Mouse (Mus musculus) spleen, adult 12 weeks (tissue): ENCODE results near the gene Gm21970.

ENCODE experiments used
- DNase-seq: peaks from one replicate; pipeline ENCODE4 v3.0.0; 2022; ENCODE audit warnings: low spot score

The Gm21970 gene

DNA sequence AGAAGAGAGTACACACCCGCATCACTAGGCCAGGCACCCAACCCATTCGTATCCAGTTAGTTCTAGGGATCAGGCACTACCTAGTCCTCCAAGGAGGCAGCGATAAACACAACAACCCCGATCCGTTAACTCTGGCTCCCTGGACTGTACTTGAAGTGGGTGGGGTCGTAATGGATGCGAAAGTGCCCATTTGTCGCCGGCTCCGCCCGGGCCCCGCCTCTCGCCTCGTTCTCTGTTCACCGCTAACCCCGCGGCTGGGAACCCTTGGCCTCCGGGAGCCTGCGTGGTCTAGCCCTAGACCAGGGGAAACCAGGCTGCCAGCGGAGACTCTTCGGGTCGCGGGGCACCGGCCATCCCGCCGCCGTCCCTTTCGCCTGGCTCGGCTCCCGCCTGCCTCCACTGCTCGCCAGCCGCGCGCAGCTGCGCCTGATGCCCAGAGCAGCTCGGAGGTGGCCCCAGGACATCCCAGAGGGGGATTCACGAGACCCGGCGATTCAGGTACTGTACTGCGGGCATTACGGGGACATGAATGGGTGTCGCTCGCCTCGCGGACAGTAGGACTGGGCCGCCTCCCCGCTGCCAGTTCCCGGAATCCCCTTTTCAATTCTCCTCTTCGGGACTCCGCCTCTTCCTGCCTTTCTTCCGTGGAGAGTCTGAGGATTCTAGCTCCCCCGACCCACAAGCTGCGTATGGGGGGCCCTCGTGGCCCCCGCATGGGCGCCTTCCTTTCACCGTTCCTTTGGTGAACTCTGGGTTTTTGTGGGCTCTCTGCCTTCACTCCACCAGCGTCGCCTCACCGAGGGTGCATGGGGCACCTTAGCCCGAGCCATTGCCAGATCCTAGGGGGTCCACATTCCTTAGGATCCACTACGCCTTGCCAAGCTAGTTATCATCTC is 18.7 kb upstream of the Gm21970 start, which contains the start of gene Ifnar2:
TSS of gene Ifnar2 (plus strand) at position 207 of the 896 bp plus-strand sequence.
- DNase-seq, result peak; percentile 76

DNA sequence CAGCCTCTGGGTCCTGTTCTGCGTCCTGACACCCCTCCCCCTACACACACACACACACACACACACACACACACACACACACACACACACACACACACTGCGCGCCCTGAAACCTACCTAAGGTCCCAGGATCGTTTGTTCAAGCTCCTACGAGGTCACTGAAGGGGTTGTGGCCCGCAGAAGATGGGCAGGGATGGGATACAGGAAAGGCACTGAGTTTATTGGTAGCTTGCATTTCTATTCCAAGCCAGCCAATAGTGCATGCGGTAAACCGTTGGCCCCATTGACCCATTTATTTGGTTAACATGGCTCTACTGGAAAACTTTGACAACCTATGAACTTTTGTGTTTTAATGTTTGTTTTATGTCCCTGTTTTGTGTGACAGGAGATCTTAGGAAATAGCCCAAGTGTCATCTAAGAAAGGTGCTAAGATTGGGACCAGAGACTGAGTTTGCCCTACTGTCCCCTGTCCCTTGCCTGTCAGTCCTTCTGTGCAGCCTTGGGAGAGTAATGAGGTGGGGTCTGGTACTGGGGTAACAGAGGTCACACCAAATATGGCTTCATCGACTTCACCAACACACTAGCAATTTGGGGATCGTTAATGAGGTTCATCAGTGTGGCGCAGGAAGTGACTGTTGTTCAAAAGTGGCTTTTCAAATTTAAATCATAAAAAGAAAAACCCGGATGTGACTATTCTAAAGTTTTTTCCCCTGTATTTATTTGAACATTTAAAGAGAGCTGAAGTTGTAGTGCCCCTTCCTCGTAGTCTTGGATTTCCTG is 17.9 kb upstream of the Gm21970 start:
- DNase-seq, result no peak

- no peak for DNase-seq
Measured at GRCm38 (mm10) chr16:91374253-91374634, 17.3 kb upstream of the Gm21970 start.

GRCm38 (mm10) chr16:91376701-91377100 is 14.8 kb upstream of the Gm21970 start:
- DNase-seq, result no peak

GRCm38 (mm10) chr16:91378431-91378986 is 13.0 kb upstream of the Gm21970 start:
- no peak for DNase-seq

DNA sequence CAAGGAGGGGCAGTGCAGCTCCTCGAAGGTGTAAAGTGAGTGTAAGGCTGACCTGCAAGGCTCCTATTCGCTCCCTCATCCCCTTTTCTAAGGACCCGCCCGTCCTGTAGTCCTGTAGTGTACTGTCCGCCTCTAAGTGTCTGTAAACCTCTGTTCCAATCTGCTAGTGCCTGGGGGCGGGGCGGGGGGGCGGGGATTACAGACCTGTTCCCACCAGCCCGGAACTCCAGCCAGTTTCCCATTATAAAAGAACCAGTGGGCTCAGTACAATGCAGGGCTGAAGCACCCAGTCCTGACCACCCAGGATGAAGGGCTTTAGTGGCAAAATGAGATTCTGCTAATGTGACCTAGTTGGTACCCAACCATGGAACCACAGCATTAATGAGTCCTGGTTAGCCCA is 12.5 kb upstream of the Gm21970 start:
- DNase-seq, result no peak

GRCm38 (mm10) chr16:91379412-91379811 is 12.1 kb upstream of the Gm21970 start:
- no peak for DNase-seq

GRCm38 (mm10) chr16:91380151-91380550 is 11.4 kb upstream of the Gm21970 start:
- no peak for DNase-seq

DNA sequence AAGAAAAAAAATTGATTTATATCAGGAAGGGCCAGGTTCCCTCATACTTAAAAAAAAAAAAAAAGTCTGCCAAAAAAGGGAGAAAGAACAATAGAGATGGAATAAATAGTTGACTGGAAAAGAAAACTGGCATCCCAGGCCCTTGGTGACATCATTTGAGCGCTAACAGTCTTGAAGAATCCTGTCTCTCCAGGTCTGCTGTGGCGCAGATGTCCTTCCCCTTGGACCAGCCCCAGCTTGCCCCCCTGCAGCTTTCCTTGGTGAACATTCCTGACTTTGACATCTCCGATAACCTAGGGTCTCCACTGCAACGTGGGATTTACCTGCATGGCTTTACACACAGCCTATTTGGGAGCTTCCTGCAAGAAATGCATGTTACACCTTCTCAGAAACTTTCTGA is 9.9 kb upstream of the Gm21970 start:
- DNase-seq, result no peak

GRCm38 (mm10) chr16:91382261-91382790 is 9.2 kb upstream of the Gm21970 start:
- DNase-seq, result no peak

DNA sequence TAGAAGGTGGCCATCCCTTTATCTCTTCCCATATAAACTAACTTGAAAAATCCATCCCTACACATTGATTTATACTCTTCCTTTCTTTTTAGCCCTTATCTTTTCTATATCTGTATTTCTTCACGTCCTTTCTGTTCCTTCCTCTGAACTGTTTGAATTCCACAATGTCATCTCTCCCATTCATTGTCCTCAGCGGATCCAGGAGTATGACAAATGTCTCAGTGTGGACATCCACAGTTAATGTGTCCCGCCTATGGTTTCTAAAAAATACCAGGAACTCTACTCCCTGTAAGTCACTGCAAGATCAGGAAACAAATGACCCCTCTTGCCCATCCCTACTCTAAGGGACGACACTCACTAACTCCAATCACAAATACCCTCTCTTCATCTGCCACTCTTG is 7.3 kb upstream of the Gm21970 start:
- no peak for DNase-seq

- DNase-seq, result no peak
Measured at GRCm38 (mm10) chr16:91385621-91386020, 5.9 kb upstream of the Gm21970 start.

GRCm38 (mm10) chr16:91386419-91387120 is 5.0 kb upstream of the Gm21970 start:
- DNase-seq, result no peak

- no peak for DNase-seq
Measured at GRCm38 (mm10) chr16:91387121-91387486, 4.4 kb upstream of the Gm21970 start.

- DNase-seq, result no peak
Measured at GRCm38 (mm10) chr16:91390100-91390499, 1.4 kb upstream of the Gm21970 start.

DNA sequence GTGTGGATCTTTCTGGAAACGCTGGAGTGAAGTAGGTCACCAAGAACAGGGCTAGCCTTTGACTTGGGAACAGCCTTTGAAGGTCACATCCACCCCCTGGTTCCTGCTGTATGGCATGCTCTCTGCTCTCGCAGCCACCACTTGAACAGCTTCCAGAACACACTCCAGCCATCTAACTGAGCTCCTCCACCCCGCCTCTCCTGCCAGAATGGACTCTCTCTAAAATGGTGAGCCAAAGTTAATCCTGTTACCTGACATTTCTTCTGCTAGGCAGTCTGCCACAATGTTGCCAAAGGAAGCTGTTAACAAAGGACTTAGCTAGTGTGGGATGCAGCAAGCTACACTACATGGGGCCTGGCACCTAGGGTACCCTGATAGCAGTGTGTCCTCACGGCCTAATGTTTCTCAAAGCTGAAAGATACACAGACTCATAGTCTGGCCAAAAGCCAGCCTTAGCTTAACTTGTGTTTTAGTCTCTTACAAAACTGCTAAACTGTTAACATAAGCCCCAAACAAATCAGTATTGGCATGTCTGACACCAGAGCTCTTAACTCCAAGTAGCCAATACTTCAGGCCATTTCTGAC is 3.4 kb downstream of the Gm21970 start:
- no peak for DNase-seq

DNA sequence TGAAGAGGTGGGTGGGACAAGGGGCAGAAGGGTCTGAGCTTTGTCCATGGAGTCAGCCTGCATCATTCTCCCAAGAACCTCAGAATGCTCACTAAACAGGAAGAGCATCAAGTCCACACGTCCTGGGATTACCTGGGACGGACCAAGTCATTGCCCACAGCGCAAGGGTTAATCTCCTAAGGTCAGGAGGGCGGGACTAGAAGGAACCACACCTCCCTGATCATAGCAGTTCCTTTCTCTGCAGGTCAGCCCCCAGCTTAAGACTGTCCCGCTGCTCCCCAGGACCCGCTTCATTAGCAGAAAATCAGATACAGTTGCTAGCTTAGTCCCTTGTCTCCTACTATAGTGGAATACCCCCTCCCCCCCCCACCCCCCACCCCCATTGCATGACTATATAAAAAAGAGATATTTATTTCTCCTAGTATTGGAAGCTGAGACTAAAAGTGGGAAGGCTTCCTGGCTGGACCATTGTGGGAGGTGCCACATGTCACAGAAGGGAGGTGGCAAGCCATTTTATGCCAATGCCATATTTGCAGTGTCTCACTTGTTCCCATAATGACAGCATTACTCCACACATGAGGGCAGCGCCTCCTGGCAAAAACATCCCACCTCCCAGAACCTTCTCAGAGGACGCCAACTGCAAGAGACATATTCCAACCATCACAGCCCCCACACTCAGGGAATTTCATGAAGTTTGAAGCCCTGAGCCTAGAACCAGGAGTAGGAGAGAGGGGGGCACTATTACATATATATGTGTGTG is 4.3 kb downstream of the Gm21970 start:
- no peak for DNase-seq

DNA sequence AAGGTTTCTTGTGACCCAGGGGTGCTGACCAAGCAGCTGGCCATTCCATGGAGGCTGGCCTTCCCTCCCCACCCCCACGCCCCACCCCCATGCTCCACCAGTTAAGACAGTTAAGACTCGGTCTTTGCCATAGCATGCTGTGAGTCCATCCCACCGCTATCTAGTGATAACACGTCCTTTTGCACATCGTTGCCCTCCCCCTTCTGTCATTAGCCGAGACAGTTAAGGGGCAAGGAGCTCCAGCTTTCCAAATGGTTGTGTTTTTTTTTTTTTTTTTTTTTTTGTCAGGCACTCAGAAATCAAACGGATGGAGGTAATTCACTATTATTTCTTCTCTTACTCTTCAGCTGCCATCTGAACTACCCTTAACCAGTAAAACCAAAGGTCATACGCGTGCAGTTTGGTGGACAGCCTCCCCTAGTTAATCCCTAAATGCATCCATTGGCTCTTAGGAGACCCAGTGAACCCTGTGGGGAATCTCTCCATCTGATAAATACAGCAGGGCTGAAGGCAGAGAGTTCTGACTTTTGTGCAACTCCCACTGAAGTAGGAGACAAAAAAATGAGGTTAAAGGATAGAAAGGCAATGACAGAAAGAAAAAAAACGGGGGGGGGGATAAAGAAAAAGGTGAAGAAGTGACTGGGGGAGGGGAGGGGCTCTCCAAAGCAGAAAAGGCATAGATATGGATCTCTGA is 5.5 kb downstream of the Gm21970 start:
- no peak for DNase-seq

DNA sequence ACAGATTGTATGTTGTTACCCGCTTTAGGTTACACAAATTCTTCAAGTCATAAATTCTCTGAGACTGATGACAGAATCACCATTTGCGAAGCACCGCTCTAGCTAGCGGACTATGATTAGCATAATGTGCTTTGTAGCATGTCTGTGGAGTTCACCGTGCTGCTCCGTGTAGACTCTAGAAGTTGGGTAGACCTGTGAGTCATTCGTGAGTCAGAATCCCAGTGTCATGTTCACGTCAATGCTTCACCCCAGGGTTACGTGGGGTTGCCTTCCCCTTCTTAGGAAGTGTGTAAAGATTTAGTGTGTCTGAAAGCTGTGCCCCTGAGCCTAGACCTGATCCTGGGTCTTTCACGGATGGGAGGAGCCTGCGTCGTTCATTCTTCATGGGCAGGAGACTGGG is 6.5 kb downstream of the Gm21970 start:
- no peak for DNase-seq

DNA sequence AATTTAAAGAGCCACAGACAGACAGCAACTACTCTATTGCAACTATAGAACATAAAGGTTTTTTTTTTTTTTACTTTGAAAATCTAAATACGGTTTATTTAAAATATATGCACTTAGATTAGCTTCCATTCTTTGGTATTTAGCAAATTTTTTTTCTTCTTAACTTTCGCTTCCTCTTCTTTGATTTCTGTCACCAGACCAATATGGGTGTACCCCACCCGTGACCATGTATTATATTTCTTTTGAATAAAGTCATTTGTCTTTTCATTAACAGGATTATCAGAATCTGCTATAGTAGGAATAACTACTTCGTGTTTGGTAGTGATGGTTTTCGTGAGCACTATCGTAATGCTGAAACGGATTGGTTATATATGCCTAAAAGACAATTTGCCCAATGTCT is 7.4 kb downstream of the Gm21970 start:
- no peak for DNase-seq
